Mouse (Mus musculus): ENCODE data around the gene Gm49369. TPM values are rescaled to one million over a fixed set of nuclear protein-coding genes. Genes with fewer than 3 reads are reported as not detected.
A peak's percentile ranks its signal among the peaks of the same experiment; 100 is the strongest.
"Not testable (repeated sequence)": the region's sequence is repeated elsewhere in the genome, so short reads cannot be mapped to it uniquely, and the experiment has no call there.

Gm49369 gene
- polyA plus RNA-seq, 1 experiment, result not detected

GRCm38 (mm10) chr7:142342247-142342640 lies 40.2 kb downstream of the Gm49369 start:
- no peak overlapping the region for H3K4me3 ChIP-seq (ENCODE audit: low read depth, low read length)
- WGBS, result 67% methylated on average over 3 of the region's 3 CpGs
- no peak overlapping the region for H3K27ac ChIP-seq (ENCODE audit: insufficient read depth, low read depth, low read length)
- TF ChIP-seq POLR2A (IDR thresholded peaks at IDR 0.05; ENCODE audit: low read depth, low read length) (no peak), CTCF (IDR thresholded peaks at IDR 0.05; ENCODE audit: extremely low read depth, insufficient read length, insufficient replicate concordance, low read depth, low read length) (no peak)
- H3K4me1 ChIP-seq (ENCODE audit: control insufficient read depth, insufficient read depth, insufficient read length, low read length), result peaks cover 3% of the 10 kb centered on the region
- no peaks in the 10 kb centered on the region for H3K36me3 ChIP-seq (ENCODE audit: control insufficient read depth, insufficient read depth, low read length)
- H3K27me3 ChIP-seq (ENCODE audit: control insufficient read depth, insufficient read depth, low read length), result no peaks in the 10 kb centered on the region

GRCm38 (mm10) chr7:142341564-142342246 lies 40.8 kb downstream of the Gm49369 start:
- Histone ChIP-seq H3K4me1 (ENCODE audit: control insufficient read depth, insufficient read depth, insufficient read length, low read length) (peaks cover 3% of the 10 kb centered on the region), H3K36me3 (ENCODE audit: control insufficient read depth, insufficient read depth, low read length) (no peaks in the 10 kb centered on the region), H3K4me3 (ENCODE audit: low read depth, low read length) (no peak overlapping the region), H3K27me3 (ENCODE audit: control insufficient read depth, insufficient read depth, low read length) (no peaks in the 10 kb centered on the region), H3K27ac (ENCODE audit: insufficient read depth, low read depth, low read length) (no peak overlapping the region)
- TF ChIP-seq CTCF (IDR thresholded peaks at IDR 0.05; ENCODE audit: extremely low read depth, insufficient read length, insufficient replicate concordance, low read depth, low read length) (no peak), POLR2A (IDR thresholded peaks at IDR 0.05; ENCODE audit: low read depth, low read length) (no peak)
- 30% methylated on average over 10 of the region's 10 CpGs for WGBS

- H3K4me3 ChIP-seq (ENCODE audit: low read depth, low read length), result no peak overlapping the region
- TF ChIP-seq POLR2A (IDR thresholded peaks at IDR 0.05; ENCODE audit: low read depth, low read length) (no peak), CTCF (IDR thresholded peaks at IDR 0.05; ENCODE audit: extremely low read depth, insufficient read length, insufficient replicate concordance, low read depth, low read length) (no peak)
- H3K4me1 ChIP-seq (ENCODE audit: control insufficient read depth, insufficient read depth, insufficient read length, low read length), result peaks cover 3% of the 10 kb centered on the region
- no peaks in the 10 kb centered on the region for H3K27me3 ChIP-seq (ENCODE audit: control insufficient read depth, insufficient read depth, low read length)
- H3K36me3 ChIP-seq (ENCODE audit: control insufficient read depth, insufficient read depth, low read length), result no peaks in the 10 kb centered on the region
- 62% methylated on average over 10 of the region's 10 CpGs for WGBS
- H3K27ac ChIP-seq (ENCODE audit: insufficient read depth, low read depth, low read length), result no peak overlapping the region
Observed at GRCm38 (mm10) chr7:142340269-142340970, 42.0 kb downstream of the Gm49369 start.

- Histone ChIP-seq H3K4me1 (ENCODE audit: control insufficient read depth, insufficient read depth, insufficient read length, low read length) (no peaks in the 10 kb centered on the region), H3K4me3 (ENCODE audit: low read depth, low read length) (no peak overlapping the region), H3K27me3 (ENCODE audit: control insufficient read depth, insufficient read depth, low read length) (no peaks in the 10 kb centered on the region), H3K27ac (ENCODE audit: insufficient read depth, low read depth, low read length) (no peak overlapping the region), H3K36me3 (ENCODE audit: control insufficient read depth, insufficient read depth, low read length) (no peaks in the 10 kb centered on the region)
- 89% methylated on average over 8 of the region's 8 CpGs for WGBS
- TF ChIP-seq POLR2A (IDR thresholded peaks at IDR 0.05; ENCODE audit: low read depth, low read length) (no peak), CTCF (IDR thresholded peaks at IDR 0.05; ENCODE audit: extremely low read depth, insufficient read length, insufficient replicate concordance, low read depth, low read length) (no peak)
Observed at GRCm38 (mm10) chr7:142335151-142335550, 47.3 kb downstream of the Gm49369 start.

- H3K36me3 ChIP-seq (ENCODE audit: control insufficient read depth, insufficient read depth, low read length), result no peaks in the 10 kb centered on the region
- H3K27me3 ChIP-seq (ENCODE audit: control insufficient read depth, insufficient read depth, low read length), result no peaks in the 10 kb centered on the region
- WGBS, result 0% methylated on average over 3 of the region's 3 CpGs
- H3K4me3 ChIP-seq (ENCODE audit: low read depth, low read length), result no peak overlapping the region
- H3K4me1 ChIP-seq (ENCODE audit: control insufficient read depth, insufficient read depth, insufficient read length, low read length), result no peaks in the 10 kb centered on the region
- TF ChIP-seq CTCF (IDR thresholded peaks at IDR 0.05; ENCODE audit: extremely low read depth, insufficient read length, insufficient replicate concordance, low read depth, low read length), result peak; percentile 90
- no peak for TF ChIP-seq POLR2A (IDR thresholded peaks at IDR 0.05; ENCODE audit: low read depth, low read length)
- H3K27ac ChIP-seq (ENCODE audit: insufficient read depth, low read depth, low read length), result no peak overlapping the region
Observed at GRCm38 (mm10) chr7:142334246-142334645, 48.2 kb downstream of the Gm49369 start.

- H3K4me1 ChIP-seq (ENCODE audit: control insufficient read depth, insufficient read depth, insufficient read length, low read length); H3K4me3 ChIP-seq (ENCODE audit: low read depth, low read length); H3K36me3 ChIP-seq (ENCODE audit: control insufficient read depth, insufficient read depth, low read length); H3K27me3 ChIP-seq (ENCODE audit: control insufficient read depth, insufficient read depth, low read length); H3K27ac ChIP-seq (ENCODE audit: insufficient read depth, low read depth, low read length): not testable (repeated sequence)
- 97% methylated on average over 5 of the region's 9 CpGs for WGBS
Observed at GRCm38 (mm10) chr7:142332741-142333140, 49.7 kb downstream of the Gm49369 start.

GRCm38 (mm10) chr7:142331281-142331680 lies 51.2 kb downstream of the Gm49369 start:
- WGBS, result 90% methylated on average over 4 of the region's 4 CpGs
- H3K36me3 ChIP-seq (ENCODE audit: control insufficient read depth, insufficient read depth, low read length), result no peaks in the 10 kb centered on the region
- H3K27ac ChIP-seq (ENCODE audit: insufficient read depth, low read depth, low read length), result no peak overlapping the region
- H3K4me1 ChIP-seq (ENCODE audit: control insufficient read depth, insufficient read depth, insufficient read length, low read length), result no peaks in the 10 kb centered on the region
- no peak for TF ChIP-seq POLR2A (IDR thresholded peaks at IDR 0.05; ENCODE audit: low read depth, low read length)
- TF ChIP-seq CTCF (IDR thresholded peaks at IDR 0.05; ENCODE audit: extremely low read depth, insufficient read length, insufficient replicate concordance, low read depth, low read length), result no peak
- no peaks in the 10 kb centered on the region for H3K27me3 ChIP-seq (ENCODE audit: control insufficient read depth, insufficient read depth, low read length)
- no peak overlapping the region for H3K4me3 ChIP-seq (ENCODE audit: low read depth, low read length)
